Mouse (Mus musculus): ENCODE results near the gene Kcnab1.

DNA sequence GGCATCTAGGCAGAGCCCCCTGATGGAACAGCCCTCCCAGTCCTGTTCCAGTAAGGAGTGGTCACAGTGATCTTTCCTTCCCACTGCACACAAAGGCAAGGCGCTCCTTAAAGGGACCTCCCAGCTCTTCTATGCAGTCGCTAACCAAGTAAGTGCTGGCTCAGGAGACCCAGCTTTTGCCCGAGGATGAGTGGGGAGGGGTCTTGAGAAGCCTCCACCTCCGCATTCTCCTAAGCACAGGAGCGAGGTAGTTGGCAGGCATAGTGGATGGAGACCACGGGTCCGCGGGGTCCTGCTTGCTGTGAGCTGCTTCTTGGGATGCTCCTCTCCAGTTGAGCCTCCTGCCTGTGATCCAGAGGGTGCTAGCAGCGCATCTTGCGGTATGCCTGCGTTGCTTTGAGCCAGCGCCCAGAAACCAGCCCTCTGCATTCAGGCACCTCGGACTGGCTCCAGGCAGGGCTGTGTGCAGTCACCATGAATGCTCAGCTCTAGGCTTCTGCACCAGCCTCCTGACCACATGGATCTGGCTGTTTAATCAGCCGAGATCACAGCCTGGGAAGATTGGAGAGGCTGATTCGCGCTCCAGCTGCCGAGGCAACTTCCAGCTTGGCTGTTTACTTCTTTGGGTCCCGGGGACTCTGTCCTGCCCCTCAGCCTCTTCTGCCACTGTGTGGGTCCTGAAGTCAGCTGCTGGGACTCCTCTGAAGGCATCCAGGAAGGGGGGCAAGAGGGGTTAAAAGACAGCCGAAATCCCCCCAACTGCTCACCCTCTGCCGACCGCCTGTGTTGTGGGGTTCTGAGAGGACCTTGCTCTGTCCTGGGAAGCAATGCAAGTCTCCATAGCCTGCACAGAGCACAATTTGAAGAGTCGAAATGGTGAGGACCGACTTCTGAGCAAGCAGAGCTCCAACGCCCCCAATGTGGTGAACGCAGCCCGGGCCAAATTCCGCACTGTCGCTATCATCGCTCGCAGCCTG, at the start of gene Kcnab1:
- TF ChIP-seq CTCF (IDR thresholded peaks at IDR 0.05; ENCODE audit: low read depth, low read length) (no peak), POLR2A (IDR thresholded peaks at IDR 0.05; ENCODE audit: insufficient read depth, low read length) (no peak)
